Mouse (Mus musculus) midbrain, embryonic 13.5 days (tissue): ENCODE measurements around the gene Itpripl1. TPM values are rescaled to one million over a fixed set of nuclear protein-coding genes. Genes with fewer than 3 reads are reported as not detected.
"Not testable (repeated sequence)": the region's sequence is repeated elsewhere in the genome, so short reads cannot be mapped to it uniquely, and the experiment has no call there.

Experiments used
- ATAC-seq: fragments of 200-750 bp; cut with Nextera tagmentation; 2 replicates; pipeline ENCODE4 v1.8.0; 2017; ENCODE audit warnings: mild to moderate bottlenecking, moderate TSS enrichment, moderate library complexity
- H3K27ac ChIP-seq: fragments of 300-500 bp; sonication (generic); 2 replicates; pipeline ENCODE4 v1.5.1; 2015; ENCODE audit warnings: inconsistent platforms, mild to moderate bottlenecking, moderate library complexity
- H3K27me3 ChIP-seq: fragments of 300-500 bp; sonication (generic); 2 replicates; pipeline ENCODE4 v1.6.1; 2015; ENCODE audit warnings: mild to moderate bottlenecking, inconsistent platforms
- H3K36me3 ChIP-seq: fragments of 300-500 bp; sonication (generic); 2 replicates; pipeline ENCODE4 v1.6.1; 2015; ENCODE audit warnings: mild to moderate bottlenecking, inconsistent platforms
- H3K4me1 ChIP-seq: fragments of 300-500 bp; sonication (generic); replicated peaks from 2 replicates; pipeline ENCODE4 v1.6.1; 2015; ENCODE audit warnings: inconsistent platforms
- H3K4me2 ChIP-seq: fragments of 300-500 bp; sonication (generic); replicated peaks from 2 replicates; pipeline ENCODE4 v1.6.1; 2015; ENCODE audit warnings: moderate library complexity, mild to moderate bottlenecking, inconsistent platforms
- H3K4me3 ChIP-seq: fragments of 300-500 bp; sonication (generic); replicated peaks from 2 replicates; pipeline ENCODE4 v1.5.1; 2015; ENCODE audit warnings: mild to moderate bottlenecking, inconsistent platforms
- H3K9ac ChIP-seq: fragments of 300-500 bp; sonication (generic); replicated peaks from 2 replicates; pipeline ENCODE4 v1.6.1; 2015; ENCODE audit warnings: mild to moderate bottlenecking, inconsistent platforms
- H3K9me3 ChIP-seq: fragments of 300-500 bp; sonication (generic); 2 replicates; pipeline ENCODE4 v1.6.1; 2016; ENCODE audit warnings: mild to moderate bottlenecking, inconsistent platforms
- WGBS: fragments of 180-500 bp; shearing (Covaris S2); methylation state at CpG from one replicate; pipeline ENCODE4 v1.1.7; 2015; 5-methylcytosine and 5-hydroxymethylcytosine counted together
- polyA plus RNA-seq: library from polyadenylated mRNA; unstranded; fragments of >200 nt; fragmentation: Nextera tagmentation; extraction: Ambion mirVana; gene quantifications from 2 replicates; pipeline ENCODE4 v1.2.1, GENCODE M21; 2015

Itpripl1 gene
- 8.7 TPM in 2 replicates for polyA plus RNA-seq

GRCm38 (mm10) chr2:127143158-127144063, at the start of gene Itpripl1:
TSS of gene Itpripl1 (minus strand) at chr2:127143442.
- peak; percentile 88 for ATAC-seq
- Histone ChIP-seq H3K27ac (no peak within 1 kb of the TSS), H3K4me1 (peaks cover 15% of the 10 kb centered on the region), H3K4me3 (peak within 1 kb of the TSS; percentile 61), H3K4me2 (peak within 1 kb of the TSS; percentile 88), H3K27me3 (0 out of 2 replicates have a peak, but pooled peaks cover 7% of the 10 kb centered on the region), H3K36me3 (peaks cover 5% of the 10 kb centered on the region; the same call in 1 of the 2 replicates), H3K9me3 (no peaks in the 10 kb centered on the region), H3K9ac (peak within 1 kb of the TSS; percentile 67)
- 5% methylated on average over 31 of the region's 31 CpGs for WGBS

GRCm38 (mm10) chr2:127189574-127189973, 46.3 kb upstream of the Itpripl1 start:
- 0 out of 2 replicates have a peak, but pooled peaks cover 3% of the 10 kb centered on the region for H3K27me3 ChIP-seq
- ATAC-seq, result no peak
- no peak overlapping the region for H3K4me3 ChIP-seq
- no peak overlapping the region for H3K9ac ChIP-seq
- no peak overlapping the region for H3K27ac ChIP-seq
- no peak overlapping the region for H3K4me2 ChIP-seq
- H3K36me3 ChIP-seq, result no peaks in the 10 kb centered on the region
- H3K4me1 ChIP-seq, result no peaks in the 10 kb centered on the region
- H3K9me3 ChIP-seq, result no peaks in the 10 kb centered on the region

GRCm38 (mm10) chr2:127182598-127183381, 39.5 kb upstream of the Itpripl1 start:
- Histone ChIP-seq H3K4me1 (peaks cover 7% of the 10 kb centered on the region), H3K9me3 (no peaks in the 10 kb centered on the region), H3K4me3 (peak overlapping the region; percentile 62), H3K4me2 (peak overlapping the region; percentile 74), H3K27ac (peak overlapping the region; percentile 88), H3K9ac (peak overlapping the region; percentile 84), H3K27me3 (peaks cover 5% of the 10 kb centered on the region; the same call in 1 of the 2 replicates), H3K36me3 (no peaks in the 10 kb centered on the region)
- 2% methylated on average over 17 of the region's 17 CpGs for WGBS
- ATAC-seq, result peak; percentile 100

- H3K4me1 ChIP-seq, ATAC-seq, H3K36me3 ChIP-seq, H3K27ac ChIP-seq, H3K4me2 ChIP-seq, H3K4me3 ChIP-seq, H3K9me3 ChIP-seq, H3K27me3 ChIP-seq, H3K9ac ChIP-seq: not testable (repeated sequence)
- WGBS, result 6% methylated on average over 1 of the region's 1 CpGs
Observed at GRCm38 (mm10) chr2:127166261-127166660, 23.0 kb upstream of the Itpripl1 start.

GRCm38 (mm10) chr2:127165675-127166074, 22.4 kb upstream of the Itpripl1 start:
- H3K27ac ChIP-seq, result no peak overlapping the region
- H3K27me3 ChIP-seq, result 0 out of 2 replicates have a peak, but pooled peaks cover 4% of the 10 kb centered on the region
- no peaks in the 10 kb centered on the region for H3K4me1 ChIP-seq
- H3K9me3 ChIP-seq, result no peaks in the 10 kb centered on the region
- no peak overlapping the region for H3K4me2 ChIP-seq
- ATAC-seq, result no peak
- H3K36me3 ChIP-seq, result no peaks in the 10 kb centered on the region
- H3K9ac ChIP-seq, result no peak overlapping the region
- 63% methylated on average over 4 of the region's 4 CpGs for WGBS
- H3K4me3 ChIP-seq, result no peak overlapping the region

- Histone ChIP-seq H3K36me3 (0 out of 2 replicates have a peak, but pooled peaks cover 4% of the 10 kb centered on the region), H3K4me2 (no peak overlapping the region), H3K27ac (no peak overlapping the region), H3K9me3 (no peaks in the 10 kb centered on the region), H3K27me3 (0 out of 2 replicates have a peak, but pooled peaks cover 7% of the 10 kb centered on the region), H3K4me3 (no peak overlapping the region), H3K4me1 (peaks cover 15% of the 10 kb centered on the region), H3K9ac (no peak overlapping the region)
- no peak for ATAC-seq
- 85% methylated on average over 3 of the region's 3 CpGs for WGBS
Observed at GRCm38 (mm10) chr2:127145699-127146098, 2.5 kb upstream of the Itpripl1 start.

- Histone ChIP-seq H3K36me3 (peaks cover 5% of the 10 kb centered on the region; the same call in 1 of the 2 replicates), H3K4me3 (peak overlapping the region; percentile 61), H3K9ac (peak overlapping the region; percentile 67), H3K9me3 (no peaks in the 10 kb centered on the region), H3K4me1 (peaks cover 18% of the 10 kb centered on the region), H3K27ac (no peak overlapping the region), H3K4me2 (peak overlapping the region; percentile 88), H3K27me3 (0 out of 2 replicates have a peak, but pooled peaks cover 7% of the 10 kb centered on the region)
- 15% methylated on average over 6 of the region's 6 CpGs for WGBS
- ATAC-seq, result 0 out of 2 replicates have a peak, but pooled peaks have one; percentile 22
Observed at GRCm38 (mm10) chr2:127142577-127143157, 575 bp downstream of the Itpripl1 start.

- Histone ChIP-seq H3K9ac (no peak overlapping the region), H3K4me1 (peaks cover 22% of the 10 kb centered on the region), H3K27ac (no peak overlapping the region), H3K4me3 (no peak overlapping the region), H3K9me3 (no peaks in the 10 kb centered on the region), H3K36me3 (peaks cover 5% of the 10 kb centered on the region; the same call in 1 of the 2 replicates), H3K4me2 (peak overlapping the region; percentile 88), H3K27me3 (0 out of 2 replicates have a peak, but pooled peaks cover 7% of the 10 kb centered on the region)
- no peak for ATAC-seq
- WGBS, result 89% methylated on average over 10 of the region's 10 CpGs
Observed at GRCm38 (mm10) chr2:127142031-127142430, 1.2 kb downstream of the Itpripl1 start.

GRCm38 (mm10) chr2:127140011-127140410, 3.2 kb downstream of the Itpripl1 start:
- 97% methylated on average over 7 of the region's 7 CpGs for WGBS
- Histone ChIP-seq H3K27ac (no peak overlapping the region), H3K9ac (no peak overlapping the region), H3K36me3 (peaks cover 5% of the 10 kb centered on the region; the same call in 1 of the 2 replicates), H3K4me1 (peaks cover 29% of the 10 kb centered on the region), H3K27me3 (0 out of 2 replicates have a peak, but pooled peaks cover 7% of the 10 kb centered on the region), H3K9me3 (no peaks in the 10 kb centered on the region), H3K4me3 (no peak overlapping the region), H3K4me2 (no peak overlapping the region)
- ATAC-seq, result no peak

GRCm38 (mm10) chr2:127139605-127140004, 3.6 kb downstream of the Itpripl1 start:
- 94% methylated on average over 1 of the region's 1 CpGs for WGBS
- no peak overlapping the region for H3K4me3 ChIP-seq
- ATAC-seq, result no peak

GRCm38 (mm10) chr2:127139094-127139493, 4.1 kb downstream of the Itpripl1 start:
- WGBS, result 95% methylated on average over 8 of the region's 8 CpGs
- peaks cover 34% of the 10 kb centered on the region for H3K4me1 ChIP-seq
- no peak overlapping the region for H3K27ac ChIP-seq
- no peaks in the 10 kb centered on the region for H3K9me3 ChIP-seq
- H3K4me2 ChIP-seq, result no peak overlapping the region
- peaks cover 5% of the 10 kb centered on the region; the same call in 1 of the 2 replicates for H3K36me3 ChIP-seq
- H3K4me3 ChIP-seq, result no peak overlapping the region
- 0 out of 2 replicates have a peak, but pooled peaks cover 3% of the 10 kb centered on the region for H3K27me3 ChIP-seq
- no peak for ATAC-seq
- no peak overlapping the region for H3K9ac ChIP-seq

More at GRCm38 (mm10) chr2:127139605-127140004, 3.6 kb downstream of the Itpripl1 start:
- peaks cover 29% of the 10 kb centered on the region for H3K4me1 ChIP-seq
- peaks cover 5% of the 10 kb centered on the region; the same call in 1 of the 2 replicates for H3K36me3 ChIP-seq
- no peak overlapping the region for H3K4me2 ChIP-seq
- no peak overlapping the region for H3K9ac ChIP-seq
- H3K27me3 ChIP-seq, result 0 out of 2 replicates have a peak, but pooled peaks cover 7% of the 10 kb centered on the region
- no peaks in the 10 kb centered on the region for H3K9me3 ChIP-seq
- H3K27ac ChIP-seq, result no peak overlapping the region
